Mouse (Mus musculus): Measurements from ENCODE around the gene Cox7a2l. TPM values are rescaled to one million over a fixed set of nuclear protein-coding genes. Genes with fewer than 3 reads are reported as not detected.
A peak's percentile ranks its signal among the peaks of the same experiment; 100 is the strongest.

The Cox7a2l gene
- polyA plus RNA-seq, 1 experiment from 2014 or later = 196 TPM

DNA sequence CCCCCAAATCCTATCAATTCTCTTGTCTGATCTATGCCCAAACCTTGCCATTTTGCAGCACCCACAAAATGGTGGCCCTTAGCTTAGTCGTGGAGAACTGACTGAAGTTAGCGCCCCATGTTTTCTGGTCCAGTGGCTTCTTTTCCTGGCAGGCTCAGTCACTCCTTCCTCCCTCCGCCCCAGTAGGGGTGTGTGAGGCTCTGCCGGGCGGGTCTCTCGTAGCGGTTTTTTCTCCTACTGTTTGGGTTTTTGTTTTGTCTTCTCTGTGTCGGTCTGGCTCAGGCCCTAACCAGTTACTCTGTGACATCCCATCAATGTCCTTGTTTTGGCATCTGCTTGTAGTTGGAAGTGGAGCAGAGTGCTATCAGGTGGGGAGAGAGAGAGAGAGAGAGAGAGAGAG is 8.5 kb upstream of the Cox7a2l start:
- H3K9ac ChIP-seq = no peak overlapping the region
- H3K4me1 ChIP-seq = peaks cover 56% of the 10 kb centered on the region
- peak overlapping the region; percentile 17 for H3K4me3 ChIP-seq (replicated peaks)
- H3K27me3 ChIP-seq = no peaks in the 10 kb centered on the region
- 0 out of 2 replicates have a peak, but pooled peaks have one; percentile 5 for ATAC-seq (replicated peaks; ENCODE audit: low FRiP score)
- H3K27ac ChIP-seq = peak overlapping the region; percentile 88
- WGBS = 9% methylated on average over 8 of the region's 8 CpGs
- no peaks in the 10 kb centered on the region for H3K9me3 ChIP-seq (replicated peaks)
- peak overlapping the region; percentile 50 for H3K4me2 ChIP-seq
- no peaks in the 10 kb centered on the region for H3K36me3 ChIP-seq

- Histone ChIP-seq H3K27ac (no peak overlapping the region), H3K36me3 (no peaks in the 10 kb centered on the region), H3K4me3 (replicated peaks) (no peak overlapping the region), H3K4me2 (no peak overlapping the region), H3K27me3 (no peaks in the 10 kb centered on the region), H3K9ac (no peak overlapping the region), H3K9me3 (replicated peaks) (no peaks in the 10 kb centered on the region), H3K4me1 (peaks cover 56% of the 10 kb centered on the region)
- ATAC-seq (replicated peaks; ENCODE audit: low FRiP score) = no peak
- 51% methylated on average over 7 of the region's 7 CpGs for WGBS
Measured at GRCm38 (mm10) chr17:83524753-83525152, 7.6 kb upstream of the Cox7a2l start.

DNA sequence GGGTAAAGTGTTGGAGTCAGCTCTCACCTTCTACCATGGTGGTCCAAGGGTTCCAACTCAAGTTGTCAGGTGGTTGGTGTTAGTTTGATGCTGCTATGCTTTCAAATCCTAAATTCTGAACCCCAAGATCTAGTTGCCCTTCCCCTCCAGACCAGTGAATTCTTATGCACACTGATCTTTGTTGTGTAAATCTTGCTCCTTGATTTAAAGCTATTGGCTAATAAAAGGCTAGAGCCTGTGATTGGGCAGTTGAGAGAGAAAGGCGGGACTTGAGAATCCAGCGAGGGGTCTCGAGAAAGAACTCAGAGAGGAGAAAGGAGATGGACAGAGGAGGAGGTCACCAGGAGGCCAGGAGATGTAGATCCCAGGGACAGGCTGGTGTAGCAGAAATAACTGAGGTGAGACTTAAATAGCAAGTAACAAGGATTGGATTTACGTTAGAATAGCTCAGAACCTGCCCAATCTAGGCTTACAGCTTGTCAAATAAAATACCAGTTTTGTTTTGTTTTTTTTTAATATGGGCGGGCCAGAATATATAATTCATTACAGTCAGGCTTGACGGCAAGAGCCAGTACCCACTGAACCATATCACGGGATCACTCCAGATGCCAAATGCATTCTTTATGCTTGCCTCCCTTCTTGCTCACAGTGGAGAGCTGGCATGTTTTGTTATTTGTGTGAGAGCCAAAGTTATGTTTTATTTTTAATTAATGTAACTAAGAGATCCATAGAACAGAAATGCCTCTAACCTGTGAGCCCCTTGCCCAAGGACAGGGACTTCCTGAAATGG is 5.7 kb upstream of the Cox7a2l start:
- ATAC-seq (replicated peaks; ENCODE audit: low FRiP score) = no peak; the same call in 1 of the 2 replicates
- Histone ChIP-seq H3K27me3 (no peaks in the 10 kb centered on the region), H3K9ac (no peak overlapping the region), H3K4me2 (peak overlapping the region; percentile 5; the same call in 1 of the 2 replicates), H3K9me3 (replicated peaks) (no peaks in the 10 kb centered on the region), H3K36me3 (no peaks in the 10 kb centered on the region), H3K4me3 (replicated peaks) (no peak overlapping the region), H3K27ac (peak overlapping the region; percentile 11), H3K4me1 (peaks cover 44% of the 10 kb centered on the region)
- 40% methylated on average over 7 of the region's 7 CpGs for WGBS

GRCm38 (mm10) chr17:83521881-83522280 is 4.8 kb upstream of the Cox7a2l start:
- ATAC-seq (replicated peaks; ENCODE audit: low FRiP score) = no peak

GRCm38 (mm10) chr17:83514213-83514701 is 2.9 kb downstream of the Cox7a2l start:
- peak; percentile 99 for ATAC-seq (replicated peaks; ENCODE audit: low FRiP score)
- under 1% methylated on average over 33 of the region's 33 CpGs for WGBS
- no peaks in the 10 kb centered on the region for H3K27me3 ChIP-seq
- peak overlapping the region; percentile 93 for H3K9ac ChIP-seq
- peaks cover 22% of the 10 kb centered on the region for H3K4me1 ChIP-seq
- H3K4me3 ChIP-seq (replicated peaks) = peak overlapping the region; percentile 93
- H3K9me3 ChIP-seq (replicated peaks) = no peaks in the 10 kb centered on the region
- no peaks in the 10 kb centered on the region for H3K36me3 ChIP-seq
- peak overlapping the region; percentile 86 for H3K27ac ChIP-seq
- peak overlapping the region; percentile 77 for H3K4me2 ChIP-seq

More at GRCm38 (mm10) chr17:83521881-83522280, 4.8 kb upstream of the Cox7a2l start:
- Histone ChIP-seq H3K9ac (no peak overlapping the region), H3K4me2 (no peak overlapping the region), H3K27me3 (no peaks in the 10 kb centered on the region), H3K36me3 (no peaks in the 10 kb centered on the region), H3K9me3 (replicated peaks) (no peaks in the 10 kb centered on the region), H3K4me1 (peaks cover 35% of the 10 kb centered on the region), H3K27ac (no peak overlapping the region), H3K4me3 (replicated peaks) (no peak overlapping the region)
- 87% methylated on average over 4 of the region's 4 CpGs for WGBS

- Histone ChIP-seq H3K4me2 (peak overlapping the region; percentile 77), H3K9me3 (replicated peaks) (no peaks in the 10 kb centered on the region), H3K4me1 (peaks cover 22% of the 10 kb centered on the region), H3K36me3 (no peaks in the 10 kb centered on the region), H3K9ac (peak overlapping the region; percentile 93), H3K4me3 (replicated peaks) (peak overlapping the region; percentile 93), H3K27me3 (no peaks in the 10 kb centered on the region), H3K27ac (peak overlapping the region; percentile 86)
- ATAC-seq (replicated peaks; ENCODE audit: low FRiP score) = peak; percentile 61
- WGBS = 1% methylated on average over 24 of the region's 24 CpGs
Measured at GRCm38 (mm10) chr17:83513655-83514212, 3.4 kb downstream of the Cox7a2l start.

DNA sequence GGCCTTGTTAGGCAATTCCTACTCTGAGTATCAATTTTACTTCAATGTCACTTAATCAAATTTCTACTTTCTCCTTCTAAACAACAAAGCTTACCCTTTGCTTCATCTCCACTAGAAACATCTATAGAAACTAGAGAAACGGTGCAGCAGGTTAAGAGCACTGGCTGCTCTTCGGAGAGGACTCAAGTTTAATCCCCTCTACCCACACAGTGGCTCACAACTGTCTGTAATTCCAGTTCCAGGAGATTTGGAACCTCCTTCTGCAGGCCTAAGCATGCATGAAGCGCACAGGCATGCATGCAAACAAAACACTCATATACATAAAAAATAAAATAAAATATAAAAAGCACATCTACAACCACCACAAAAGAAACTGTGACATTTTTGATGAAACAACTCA is 5.0 kb downstream of the Cox7a2l start:
- Histone ChIP-seq H3K9me3 (replicated peaks) (no peaks in the 10 kb centered on the region), H3K4me2 (peak overlapping the region; percentile 77), H3K4me1 (peaks cover 25% of the 10 kb centered on the region), H3K27ac (no peak overlapping the region), H3K9ac (no peak overlapping the region), H3K4me3 (replicated peaks) (no peak overlapping the region), H3K27me3 (no peaks in the 10 kb centered on the region), H3K36me3 (peaks cover 3% of the 10 kb centered on the region; the same call in 1 of the 2 replicates)
- ATAC-seq (replicated peaks; ENCODE audit: low FRiP score) = no peak
- WGBS = 92% methylated on average over 3 of the region's 3 CpGs

DNA sequence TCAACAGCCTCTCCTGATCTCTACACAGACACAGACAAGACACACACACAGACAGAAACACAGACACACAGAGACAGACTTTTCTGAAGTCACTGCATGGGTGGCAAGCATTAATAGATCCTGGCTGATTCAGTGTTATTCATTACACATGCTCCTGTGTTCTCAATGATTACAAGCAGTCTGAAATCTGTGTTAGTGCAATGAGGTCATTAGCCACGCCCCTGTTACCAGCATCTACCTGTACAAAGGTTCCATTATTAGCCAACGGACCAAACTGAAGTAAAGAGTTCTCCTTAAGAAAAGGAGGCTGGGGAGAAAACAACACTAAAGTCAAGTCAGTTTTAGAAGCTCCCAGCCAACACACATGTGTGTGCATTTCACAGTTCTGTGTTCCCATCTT is 13.4 kb downstream of the Cox7a2l start:
- Histone ChIP-seq H3K4me2 (no peak overlapping the region), H3K9ac (no peak overlapping the region), H3K9me3 (replicated peaks) (no peaks in the 10 kb centered on the region), H3K4me1 (peaks cover 3% of the 10 kb centered on the region; the same call in 1 of the 2 replicates), H3K36me3 (peaks cover 53% of the 10 kb centered on the region), H3K4me3 (replicated peaks) (no peak overlapping the region), H3K27ac (no peak overlapping the region), H3K27me3 (no peaks in the 10 kb centered on the region)
- WGBS = 82% methylated on average over 2 of the region's 2 CpGs
- ATAC-seq (replicated peaks; ENCODE audit: low FRiP score) = no peak

DNA sequence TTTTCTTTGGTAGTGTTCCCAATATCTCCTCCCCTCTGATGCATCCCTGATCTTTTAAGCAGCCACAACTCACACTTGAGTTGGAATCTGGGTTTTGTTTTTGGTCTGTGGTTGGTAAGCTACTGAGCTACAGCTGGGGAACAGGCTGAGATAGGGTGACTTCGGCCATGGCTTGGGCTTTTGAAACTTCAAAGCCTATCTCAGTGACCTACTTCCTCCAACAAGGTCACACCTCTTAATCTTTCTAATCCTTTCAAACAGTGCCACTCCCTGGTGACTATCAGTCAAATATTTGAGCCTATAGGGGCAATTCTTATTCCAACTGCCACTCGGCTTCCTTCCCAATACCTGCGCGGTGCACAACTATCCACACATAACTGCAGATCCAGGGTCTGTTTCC is 17.4 kb downstream of the Cox7a2l start:
- no peaks in the 10 kb centered on the region for H3K4me1 ChIP-seq
- peaks cover 80% of the 10 kb centered on the region for H3K36me3 ChIP-seq
- no peak overlapping the region for H3K9ac ChIP-seq
- 93% methylated on average over 4 of the region's 4 CpGs for WGBS
- H3K27me3 ChIP-seq = no peaks in the 10 kb centered on the region
- no peak overlapping the region for H3K4me2 ChIP-seq
- no peak for ATAC-seq (replicated peaks; ENCODE audit: low FRiP score)
- no peak overlapping the region for H3K27ac ChIP-seq
- no peaks in the 10 kb centered on the region for H3K9me3 ChIP-seq (replicated peaks)
- H3K4me3 ChIP-seq (replicated peaks) = no peak overlapping the region

DNA sequence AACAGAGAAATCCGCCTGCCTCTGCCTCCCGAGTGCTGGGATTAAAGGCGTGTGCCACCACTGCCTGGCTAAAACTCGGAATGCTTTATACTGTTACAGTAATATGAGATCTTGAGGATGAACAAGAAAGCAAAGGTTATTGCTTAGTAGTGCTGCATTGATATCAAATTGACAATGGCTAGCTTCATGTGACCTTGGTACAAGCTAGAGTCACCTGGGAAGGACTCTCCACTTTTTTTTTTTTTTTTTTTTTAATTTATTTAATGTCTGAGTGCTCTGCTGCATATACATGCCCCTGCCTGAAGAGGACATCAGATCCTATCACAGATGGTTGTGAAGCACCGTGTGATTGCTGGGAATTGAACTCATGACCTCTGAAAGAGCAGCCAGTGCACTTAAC is 18.2 kb downstream of the Cox7a2l start:
- Histone ChIP-seq H3K4me3 (replicated peaks) (no peak overlapping the region), H3K4me1 (no peaks in the 10 kb centered on the region), H3K27ac (no peak overlapping the region), H3K4me2 (no peak overlapping the region), H3K27me3 (no peaks in the 10 kb centered on the region), H3K9me3 (replicated peaks) (no peaks in the 10 kb centered on the region), H3K36me3 (peaks cover 79% of the 10 kb centered on the region), H3K9ac (no peak overlapping the region)
- ATAC-seq (replicated peaks; ENCODE audit: low FRiP score) = no peak
- WGBS = 93% methylated on average over 5 of the region's 5 CpGs

- H3K36me3 ChIP-seq = peaks cover 11% of the 10 kb centered on the region; the same call in 1 of the 2 replicates
- WGBS = 52% methylated on average over 3 of the region's 3 CpGs
- H3K4me3 ChIP-seq (replicated peaks) = no peak overlapping the region
- 0 out of 2 replicates have a peak, but pooled peaks cover 3% of the 10 kb centered on the region for H3K4me1 ChIP-seq
- H3K27ac ChIP-seq = no peak overlapping the region
- H3K9ac ChIP-seq = no peak overlapping the region
- H3K27me3 ChIP-seq = no peaks in the 10 kb centered on the region
- no peak overlapping the region for H3K4me2 ChIP-seq
- H3K9me3 ChIP-seq (replicated peaks) = peaks cover 3% of the 10 kb centered on the region; the same call in 1 of the 2 replicates
- ATAC-seq (replicated peaks; ENCODE audit: low FRiP score) = no peak
Measured at GRCm38 (mm10) chr17:83487762-83488161, 29.4 kb downstream of the Cox7a2l start.

- ATAC-seq (replicated peaks; ENCODE audit: low FRiP score) = no peak
- Histone ChIP-seq H3K9me3 (replicated peaks) (no peaks in the 10 kb centered on the region), H3K4me2 (no peak overlapping the region), H3K4me1 (0 out of 2 replicates have a peak, but pooled peaks cover 3% of the 10 kb centered on the region), H3K36me3 (peaks cover 31% of the 10 kb centered on the region), H3K9ac (no peak overlapping the region), H3K27ac (no peak overlapping the region), H3K27me3 (no peaks in the 10 kb centered on the region), H3K4me3 (replicated peaks) (no peak overlapping the region)
- WGBS = 84% methylated on average over 2 of the region's 2 CpGs
Measured at GRCm38 (mm10) chr17:83483784-83484183, 33.3 kb downstream of the Cox7a2l start.
